Mouse (Mus musculus): Measurements from ENCODE around the gene Akap8l. TPM values are rescaled to one million over a fixed set of nuclear protein-coding genes. Genes with fewer than 3 reads are reported as not detected.

Gene Akap8l
- polyA plus RNA-seq, 1 experiment from 2014 or later, result 82.0 TPM

- 86% methylated on average over 6 of the region's 6 CpGs for WGBS
- Histone ChIP-seq H3K4me1 (ENCODE audit: insufficient read depth) (0 out of 2 replicates have a peak, but pooled peaks cover 4% of the 10 kb centered on the region), H3K9ac (no peak overlapping the region), H3K4me2 (no peak overlapping the region), H3K9me3 (ENCODE audit: low read depth, low read length) (no peaks in the 10 kb centered on the region), H3K4me3 (ENCODE audit: low read depth, low read length) (no peak overlapping the region), H3K27ac (ENCODE audit: low read depth) (no peak overlapping the region), H3K36me3 (ENCODE audit: insufficient read depth) (peaks cover 89% of the 10 kb centered on the region), H3K27me3 (ENCODE audit: insufficient read depth, low read length) (no peaks in the 10 kb centered on the region)
- DNase-seq, result no peak
- no peak for ATAC-seq (ENCODE audit: insufficient read depth)
- no peak for TF ChIP-seq CTCF (IDR thresholded peaks at IDR 0.05; ENCODE audit: low read depth)
These were observed 8.5 kb upstream of the Akap8l start for GRCm38 (mm10) chr17:32358943-32359340.

DNA sequence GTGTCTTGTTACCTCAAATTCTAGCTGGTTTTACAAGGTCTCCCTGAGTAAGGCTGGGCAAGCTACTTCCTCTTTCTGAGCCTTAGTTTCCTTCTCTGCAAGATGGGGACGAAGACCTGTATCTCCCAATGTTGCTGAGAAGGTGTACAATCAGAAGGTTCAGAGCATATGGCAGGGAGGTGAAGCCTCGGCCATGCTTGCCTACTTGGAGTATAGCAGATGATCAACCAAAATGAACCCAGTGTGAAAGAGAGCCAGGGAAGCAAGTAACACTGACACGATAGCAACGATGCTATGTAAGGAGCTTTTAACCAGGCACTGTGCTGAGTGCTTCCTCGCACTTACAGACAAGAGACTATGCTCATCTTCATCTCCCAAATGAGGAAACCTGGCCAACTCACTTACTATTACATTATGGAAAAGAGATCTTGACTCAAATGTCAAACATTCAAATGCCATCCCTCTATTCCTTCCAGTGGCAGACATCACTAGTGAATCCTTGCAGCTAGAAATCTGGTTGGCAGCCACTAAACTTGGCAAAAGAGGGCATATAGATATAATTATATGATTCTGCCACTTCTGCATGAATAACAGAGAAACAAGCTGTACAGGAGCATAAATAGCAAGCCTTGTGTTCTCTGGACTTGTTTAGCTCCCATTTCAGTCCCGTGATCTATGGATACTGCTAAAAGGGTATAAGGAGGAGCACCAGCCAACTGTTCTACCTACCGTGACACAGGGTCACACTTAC is 8.0 kb upstream of the Akap8l start:
- H3K4me3 ChIP-seq (ENCODE audit: low read depth, low read length), result no peak overlapping the region
- no peak for TF ChIP-seq CTCF (IDR thresholded peaks at IDR 0.05; ENCODE audit: low read depth)
- peaks cover 94% of the 10 kb centered on the region for H3K36me3 ChIP-seq (ENCODE audit: insufficient read depth)
- no peak overlapping the region for H3K27ac ChIP-seq (ENCODE audit: low read depth)
- 0 out of 2 replicates have a peak, but pooled peaks cover 4% of the 10 kb centered on the region for H3K4me1 ChIP-seq (ENCODE audit: insufficient read depth)
- H3K4me2 ChIP-seq, result no peak overlapping the region
- no peaks in the 10 kb centered on the region for H3K27me3 ChIP-seq (ENCODE audit: insufficient read depth, low read length)
- H3K9ac ChIP-seq, result no peak overlapping the region
- DNase-seq (no peak), ATAC-seq (ENCODE audit: insufficient read depth) (no peak)
- no peaks in the 10 kb centered on the region for H3K9me3 ChIP-seq (ENCODE audit: low read depth, low read length)
- WGBS, result 88% methylated on average over 7 of the region's 7 CpGs

- Histone ChIP-seq H3K9ac (no peak overlapping the region), H3K4me3 (ENCODE audit: low read depth, low read length) (no peak overlapping the region), H3K4me1 (ENCODE audit: insufficient read depth) (no peaks in the 10 kb centered on the region), H3K4me2 (no peak overlapping the region), H3K27me3 (ENCODE audit: insufficient read depth, low read length) (no peaks in the 10 kb centered on the region), H3K36me3 (ENCODE audit: insufficient read depth) (peaks cover 98% of the 10 kb centered on the region), H3K9me3 (ENCODE audit: low read depth, low read length) (no peaks in the 10 kb centered on the region), H3K27ac (ENCODE audit: low read depth) (no peak overlapping the region)
- ATAC-seq (ENCODE audit: insufficient read depth) (no peak), DNase-seq (no peak)
- WGBS, result 84% methylated on average over 24 of the region's 24 CpGs
- TF ChIP-seq CTCF (IDR thresholded peaks at IDR 0.05; ENCODE audit: low read depth), result no peak
These were observed 6.7 kb upstream of the Akap8l start for GRCm38 (mm10) chr17:32356766-32357760.

DNA sequence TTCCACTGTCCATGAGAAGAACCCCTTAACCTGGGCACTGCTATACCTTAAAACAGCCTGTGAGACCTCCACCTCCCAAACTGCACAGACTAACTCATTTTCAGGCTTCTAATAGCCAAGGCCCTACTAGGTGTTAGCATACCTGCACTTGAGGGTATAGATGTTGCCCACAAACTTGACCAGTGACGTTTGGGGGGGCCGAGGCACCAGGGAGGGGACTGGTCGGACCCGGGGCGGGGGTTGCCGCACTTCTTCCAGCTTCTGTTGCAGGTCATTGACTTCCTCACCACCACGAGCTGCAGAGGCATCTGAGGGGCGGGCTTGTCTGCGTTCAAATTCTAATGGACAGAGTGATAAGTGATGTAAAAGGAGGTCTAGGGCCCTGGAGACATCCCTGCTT is 5.9 kb upstream of the Akap8l start:
- H3K9me3 ChIP-seq (ENCODE audit: low read depth, low read length), result no peaks in the 10 kb centered on the region
- no peak for TF ChIP-seq CTCF (IDR thresholded peaks at IDR 0.05; ENCODE audit: low read depth)
- ATAC-seq (ENCODE audit: insufficient read depth) (no peak), DNase-seq (no peak)
- no peak overlapping the region for H3K9ac ChIP-seq
- no peak overlapping the region for H3K27ac ChIP-seq (ENCODE audit: low read depth)
- no peak overlapping the region for H3K4me2 ChIP-seq
- H3K27me3 ChIP-seq (ENCODE audit: insufficient read depth, low read length), result no peaks in the 10 kb centered on the region
- peaks cover 91% of the 10 kb centered on the region for H3K36me3 ChIP-seq (ENCODE audit: insufficient read depth)
- WGBS, result 90% methylated on average over 9 of the region's 9 CpGs
- no peaks in the 10 kb centered on the region for H3K4me1 ChIP-seq (ENCODE audit: insufficient read depth)
- H3K4me3 ChIP-seq (ENCODE audit: low read depth, low read length), result no peak overlapping the region

- Histone ChIP-seq H3K27me3 (ENCODE audit: insufficient read depth, low read length) (no peaks in the 10 kb centered on the region), H3K4me3 (ENCODE audit: low read depth, low read length) (no peak overlapping the region), H3K9me3 (ENCODE audit: low read depth, low read length) (no peaks in the 10 kb centered on the region), H3K4me2 (no peak overlapping the region), H3K36me3 (ENCODE audit: insufficient read depth) (peaks cover 78% of the 10 kb centered on the region), H3K9ac (no peak overlapping the region), H3K4me1 (ENCODE audit: insufficient read depth) (no peaks in the 10 kb centered on the region), H3K27ac (ENCODE audit: low read depth) (no peak overlapping the region)
- TF ChIP-seq CTCF (IDR thresholded peaks at IDR 0.05; ENCODE audit: low read depth), result no peak
- ATAC-seq (ENCODE audit: insufficient read depth), result no peak
- WGBS, result 91% methylated on average over 6 of the region's 6 CpGs
- DNase-seq, result no peak
These were observed 4.6 kb upstream of the Akap8l start for GRCm38 (mm10) chr17:32355031-32355430.

DNA sequence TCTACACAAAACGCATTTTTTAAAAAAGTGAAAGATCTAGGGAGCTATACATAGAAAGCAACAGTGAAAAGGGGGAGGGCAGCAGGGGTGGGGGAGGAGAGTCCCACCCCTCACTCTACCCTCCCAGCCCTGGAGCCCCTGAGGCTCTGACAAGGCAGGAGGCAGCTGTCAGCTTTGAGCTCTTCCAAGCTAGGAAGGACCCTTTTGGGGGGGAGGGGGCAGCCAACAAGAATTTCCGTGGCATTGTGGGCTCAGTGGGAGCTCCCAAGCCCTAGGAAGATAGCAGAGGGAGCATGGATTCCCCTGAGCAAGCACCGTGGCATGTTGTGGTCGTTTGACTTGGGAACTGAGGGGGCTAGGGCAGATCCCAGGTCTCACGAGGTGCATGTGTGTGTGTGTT is 3.8 kb upstream of the Akap8l start:
- H3K27me3 ChIP-seq (ENCODE audit: insufficient read depth, low read length), result no peaks in the 10 kb centered on the region
- no peak overlapping the region for H3K27ac ChIP-seq (ENCODE audit: low read depth)
- no peak for TF ChIP-seq CTCF (IDR thresholded peaks at IDR 0.05; ENCODE audit: low read depth)
- H3K4me2 ChIP-seq, result no peak overlapping the region
- peaks cover 70% of the 10 kb centered on the region for H3K36me3 ChIP-seq (ENCODE audit: insufficient read depth)
- WGBS, result 68% methylated on average over 5 of the region's 5 CpGs
- no peak overlapping the region for H3K9ac ChIP-seq
- ATAC-seq (ENCODE audit: insufficient read depth) (no peak), DNase-seq (no peak)
- 0 out of 2 replicates have a peak, but pooled peaks cover under 1% of the 10 kb centered on the region for H3K4me1 ChIP-seq (ENCODE audit: insufficient read depth)
- no peaks in the 10 kb centered on the region for H3K9me3 ChIP-seq (ENCODE audit: low read depth, low read length)
- no peak overlapping the region for H3K4me3 ChIP-seq (ENCODE audit: low read depth, low read length)

DNA sequence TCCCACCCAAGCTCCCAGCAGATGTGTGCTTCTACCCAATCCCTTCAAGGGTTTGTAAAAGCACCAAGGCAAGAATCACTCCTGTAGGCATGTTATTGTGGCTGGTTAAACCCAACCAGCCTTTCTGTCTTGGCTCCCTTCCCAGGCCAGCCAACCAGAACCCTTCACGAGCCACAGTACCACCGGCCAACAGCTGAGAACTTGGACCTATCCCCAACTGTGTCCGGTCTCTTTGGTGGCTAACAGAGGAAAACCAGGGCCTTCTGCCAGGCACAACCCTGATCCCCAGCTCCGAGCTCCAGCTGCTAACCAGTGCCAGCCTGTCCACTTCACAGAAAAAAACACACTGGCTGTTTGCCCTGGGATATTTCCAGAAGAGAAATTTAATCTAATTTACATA is 3.3 kb upstream of the Akap8l start:
- Histone ChIP-seq H3K4me3 (ENCODE audit: low read depth, low read length) (no peak overlapping the region), H3K27ac (ENCODE audit: low read depth) (no peak overlapping the region; the same call in 1 of the 2 replicates), H3K27me3 (ENCODE audit: insufficient read depth, low read length) (no peaks in the 10 kb centered on the region), H3K4me2 (no peak overlapping the region), H3K36me3 (ENCODE audit: insufficient read depth) (peaks cover 65% of the 10 kb centered on the region), H3K9me3 (ENCODE audit: low read depth, low read length) (no peaks in the 10 kb centered on the region), H3K4me1 (ENCODE audit: insufficient read depth) (0 out of 2 replicates have a peak, but pooled peaks cover 4% of the 10 kb centered on the region), H3K9ac (no peak overlapping the region)
- ATAC-seq (ENCODE audit: insufficient read depth) (no peak), DNase-seq (no peak)
- WGBS, result 68% methylated on average over 4 of the region's 4 CpGs
- no peak for TF ChIP-seq CTCF (IDR thresholded peaks at IDR 0.05; ENCODE audit: low read depth)
